Mouse (Mus musculus) stomach, postnatal 0 days (tissue): ENCODE data around the gene Nploc4.

Experiments
- CTCF ChIP-seq: IDR thresholded peaks from 2 replicates; pipeline ENCODE4 v1.5.1; 2016; ENCODE audit warnings: antibody characterized with exemption, low read depth, mild to moderate bottlenecking, moderate library complexity
- EP300 ChIP-seq: optimal IDR thresholded peaks from 2 replicates; pipeline ENCODE3; 2016; ENCODE audit warnings: antibody characterized with exemption

- TF ChIP-seq CTCF, result no peak
- no peak for TF ChIP-seq EP300
These were observed 47.7 kb upstream of the Nploc4 start for GRCm38 (mm10) chr11:120485251-120485650.
